ENCODE assay signal across 42 mouse cellular contexts in the genomic region with DNA sequence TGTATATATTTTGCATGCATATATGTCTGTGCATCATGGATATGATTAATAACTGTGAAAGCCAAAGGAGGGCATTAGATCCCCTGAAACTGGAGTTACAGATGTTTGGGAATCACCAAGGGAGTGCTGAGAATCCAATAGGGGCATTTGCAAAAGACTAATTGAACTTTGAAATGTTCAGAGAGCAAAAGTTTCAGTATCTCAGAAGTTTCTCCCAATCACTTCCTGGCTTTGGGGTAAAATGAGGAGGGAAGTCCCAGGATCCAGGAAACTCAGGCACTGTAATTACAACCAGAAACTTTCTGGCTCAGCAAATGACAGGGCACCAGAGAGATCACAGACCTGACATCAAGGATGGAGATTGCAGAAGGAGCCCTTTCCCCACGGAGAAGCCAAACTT. TPM values are rescaled to one million over a fixed set of nuclear protein-coding genes. Genes with fewer than 3 reads are reported as not detected.
"Had no signal": no experiment of that assay in that cellular context is flagged by ENCODE, and none has a peak within 500 bp of the region (broad histone marks: within the 10 kb centered on the region; RNA-seq: fewer than 3 reads in every experiment).

A gene (plus strand): TSS at position 301 of the 400 bp plus-strand sequence.

- H3K27ac ChIP-seq: heart, embryonic 10.5 days; heart, embryonic 13.5 days; heart, embryonic 15.5 days; hindbrain, embryonic 10.5 days; hindbrain, embryonic 12.5 days; hindbrain, embryonic 13.5 days; hindbrain, embryonic 14.5 days; hindbrain, embryonic 15.5 days; hindbrain, postnatal 0 days; intestine, embryonic 15.5 days; kidney, embryonic 15.5 days; kidney, postnatal 0 days; layer of hippocampus, adult 2 months had no signal

- H3K4me3 ChIP-seq: heart, embryonic 10.5 days; heart, embryonic 12.5 days; heart, embryonic 13.5 days; heart, embryonic 15.5 days; hindbrain, embryonic 10.5 days; hindbrain, embryonic 12.5 days; hindbrain, embryonic 13.5 days; hindbrain, embryonic 15.5 days; intestine, embryonic 15.5 days; kidney, embryonic 15.5 days; layer of hippocampus, adult 2 months had no signal

- H3K27me3 ChIP-seq: heart, embryonic 12.5 days; heart, embryonic 13.5 days; heart, embryonic 15.5 days; hindbrain, embryonic 12.5 days; hindbrain, embryonic 13.5 days; hindbrain, embryonic 15.5 days; intestine, embryonic 15.5 days; kidney, embryonic 15.5 days had no signal

- DNase-seq: heart, postnatal 10 days; heart, postnatal 14 days; heart, postnatal 36 days; heart, postnatal 4 days; kidney, adult 11 months; kidney, adult 18-20 months; kidney, adult 2 months; kidney, adult 8-10 months; kidney, adult 9 months; kidney, postnatal 10 days; kidney, postnatal 14 days; kidney, postnatal 25 days; kidney, postnatal 36 days; kidney, postnatal 4 days; layer of hippocampus, adult 9-11 months; layer of hippocampus, postnatal 36 days had no signal

- H3K36me3 ChIP-seq: heart, embryonic 10.5 days; heart, embryonic 12.5 days; heart, embryonic 13.5 days; heart, embryonic 15.5 days; hindbrain, embryonic 10.5 days; hindbrain, embryonic 12.5 days; hindbrain, embryonic 13.5 days; hindbrain, embryonic 15.5 days; intestine, embryonic 15.5 days; kidney, embryonic 15.5 days had no signal

- H3K4me1 ChIP-seq: heart, embryonic 10.5 days; heart, embryonic 12.5 days; heart, embryonic 13.5 days; heart, embryonic 15.5 days; hindbrain, embryonic 10.5 days; hindbrain, embryonic 12.5 days; hindbrain, embryonic 13.5 days; hindbrain, embryonic 15.5 days; intestine, embryonic 15.5 days; kidney, embryonic 15.5 days had no signal

RNA-seq across cellular contexts. Expression of the gene that starts here (rescaled TPM):
- polyA plus RNA-seq: heart, embryonic 10.5 days; heart, embryonic 11.5 days; heart, embryonic 12.5 days; heart, embryonic 13.5 days; heart, embryonic 14.5 days; heart, embryonic 15.5 days; heart, embryonic 16.5 days; heart, postnatal 0 days; hindbrain, embryonic 10.5 days; hindbrain, embryonic 11.5 days; hindbrain, embryonic 12.5 days; hindbrain, embryonic 13.5 days; hindbrain, embryonic 14.5 days; hindbrain, embryonic 15.5 days; hindbrain, embryonic 16.5 days; hindbrain, postnatal 0 days; inflammation-experienced regulatory T-cells, adult 6 months; intestine, embryonic 14.5 days; intestine, embryonic 15.5 days; intestine, embryonic 16.5 days; intestine, postnatal 0 days; kidney, adult 2 months; kidney, embryonic 14.5 days; kidney, embryonic 15.5 days; kidney, embryonic 16.5 days; kidney, postnatal 0 days had no signal
